Mouse (Mus musculus): Measurements from ENCODE around the gene Mesp1. TPM values are rescaled to one million over a fixed set of nuclear protein-coding genes. Genes with fewer than 3 reads are reported as not detected.

The Mesp1 gene
- polyA plus RNA-seq, 1 experiment from 2014 or later = not detected

- Histone ChIP-seq H3K4me2 (ENCODE audit: low read depth, low read length) (no peak overlapping the region), H3K4me3 (ENCODE audit: low read depth, low read length) (no peak overlapping the region), H3K36me3 (replicated peaks; ENCODE audit: insufficient read depth, low read length) (peaks cover 12% of the 10 kb centered on the region; the same call in 1 of the 2 replicates), H3K4me1 (ENCODE audit: insufficient read depth) (no peaks in the 10 kb centered on the region), H3K9me3 (ENCODE audit: low read length) (no peaks in the 10 kb centered on the region; the same call in 1 of the 2 replicates), H3K27me3 (ENCODE audit: insufficient read depth, low read length) (no peaks in the 10 kb centered on the region), H3K9ac (replicated peaks) (no peak overlapping the region), H3K27ac (ENCODE audit: low read depth) (no peak overlapping the region)
- DNase-seq = no peak
- WGBS (ENCODE audit: insufficient replicate concordance) = 72% methylated on average over 3 of the region's 3 CpGs
- TF ChIP-seq CTCF (IDR thresholded peaks at IDR 0.05; ENCODE audit: low read depth) (no peak), EP300 (IDR thresholded peaks at IDR 0.05; ENCODE audit: low read depth) (no peak)
- no peak for ATAC-seq
These were observed 34.8 kb upstream of the Mesp1 start for GRCm38 (mm10) chr7:79828341-79828740.

GRCm38 (mm10) chr7:79822092-79822695, 28.6 kb upstream of the Mesp1 start:
- peaks cover 12% of the 10 kb centered on the region; the same call in 1 of the 2 replicates for H3K36me3 ChIP-seq (replicated peaks; ENCODE audit: insufficient read depth, low read length)
- ATAC-seq = no peak

GRCm38 (mm10) chr7:79819996-79820395, 26.4 kb upstream of the Mesp1 start:
- no peak for DNase-seq
- H3K4me1 ChIP-seq (ENCODE audit: insufficient read depth) = no peaks in the 10 kb centered on the region
- 63% methylated on average over 11 of the region's 11 CpGs for WGBS (ENCODE audit: insufficient replicate concordance)
- H3K9me3 ChIP-seq (ENCODE audit: low read length) = no peaks in the 10 kb centered on the region; the same call in 1 of the 2 replicates
- peaks cover 6% of the 10 kb centered on the region; the same call in 1 of the 2 replicates for H3K36me3 ChIP-seq (replicated peaks; ENCODE audit: insufficient read depth, low read length)
- H3K27me3 ChIP-seq (ENCODE audit: insufficient read depth, low read length) = no peaks in the 10 kb centered on the region
- no peak overlapping the region for H3K4me2 ChIP-seq (ENCODE audit: low read depth, low read length)
- no peak for ATAC-seq
- no peak overlapping the region for H3K27ac ChIP-seq (ENCODE audit: low read depth)
- H3K9ac ChIP-seq (replicated peaks) = no peak overlapping the region
- no peak overlapping the region for H3K4me3 ChIP-seq (ENCODE audit: low read depth, low read length)
- no peak for TF ChIP-seq CTCF (IDR thresholded peaks at IDR 0.05; ENCODE audit: low read depth)
- no peak for TF ChIP-seq EP300 (IDR thresholded peaks at IDR 0.05; ENCODE audit: low read depth)

More at GRCm38 (mm10) chr7:79822092-79822695, 28.6 kb upstream of the Mesp1 start:
- H3K9ac ChIP-seq (replicated peaks) = no peak overlapping the region
- no peak overlapping the region for H3K4me2 ChIP-seq (ENCODE audit: low read depth, low read length)
- no peaks in the 10 kb centered on the region for H3K4me1 ChIP-seq (ENCODE audit: insufficient read depth)
- no peaks in the 10 kb centered on the region; the same call in 1 of the 2 replicates for H3K9me3 ChIP-seq (ENCODE audit: low read length)
- DNase-seq = no peak
- no peak overlapping the region for H3K27ac ChIP-seq (ENCODE audit: low read depth)
- WGBS (ENCODE audit: insufficient replicate concordance) = 61% methylated on average over 12 of the region's 12 CpGs
- no peak overlapping the region for H3K4me3 ChIP-seq (ENCODE audit: low read depth, low read length)
- TF ChIP-seq EP300 (IDR thresholded peaks at IDR 0.05; ENCODE audit: low read depth) = no peak
- TF ChIP-seq CTCF (IDR thresholded peaks at IDR 0.05; ENCODE audit: low read depth) = no peak
- no peaks in the 10 kb centered on the region for H3K27me3 ChIP-seq (ENCODE audit: insufficient read depth, low read length)

- ATAC-seq (no peak), DNase-seq (no peak)
- H3K9me3 ChIP-seq (ENCODE audit: low read length) = no peaks in the 10 kb centered on the region; the same call in 1 of the 2 replicates
- H3K36me3 ChIP-seq (replicated peaks; ENCODE audit: insufficient read depth, low read length) = 0 out of 2 replicates have a peak, but pooled peaks cover 2% of the 10 kb centered on the region
- H3K4me1 ChIP-seq (ENCODE audit: insufficient read depth) = no peaks in the 10 kb centered on the region
- TF ChIP-seq EP300 (IDR thresholded peaks at IDR 0.05; ENCODE audit: low read depth) = no peak
- no peak for TF ChIP-seq CTCF (IDR thresholded peaks at IDR 0.05; ENCODE audit: low read depth)
- H3K4me2 ChIP-seq (ENCODE audit: low read depth, low read length) = no peak overlapping the region
- 22% methylated on average over 4 of the region's 4 CpGs for WGBS (ENCODE audit: insufficient replicate concordance)
- H3K9ac ChIP-seq (replicated peaks) = no peak overlapping the region
- H3K27me3 ChIP-seq (ENCODE audit: insufficient read depth, low read length) = no peaks in the 10 kb centered on the region
- H3K4me3 ChIP-seq (ENCODE audit: low read depth, low read length) = no peak overlapping the region
- no peak overlapping the region for H3K27ac ChIP-seq (ENCODE audit: low read depth)
These were observed 25.9 kb upstream of the Mesp1 start for GRCm38 (mm10) chr7:79819515-79819914.

- H3K9ac ChIP-seq (replicated peaks) = no peak overlapping the region
- ATAC-seq = no peak
- WGBS (ENCODE audit: insufficient replicate concordance) = 22% methylated on average over 6 of the region's 6 CpGs
These were observed 24.7 kb upstream of the Mesp1 start for GRCm38 (mm10) chr7:79818321-79818720.

GRCm38 (mm10) chr7:79813409-79813808, 19.8 kb upstream of the Mesp1 start:
- H3K27me3 ChIP-seq (ENCODE audit: insufficient read depth, low read length) = peaks cover 17% of the 10 kb centered on the region
- DNase-seq (no peak), ATAC-seq (no peak)
- WGBS (ENCODE audit: insufficient replicate concordance) = 63% methylated on average over 1 of the region's 1 CpGs
- H3K4me2 ChIP-seq (ENCODE audit: low read depth, low read length) = no peak overlapping the region
- H3K4me3 ChIP-seq (ENCODE audit: low read depth, low read length) = no peak overlapping the region
- H3K4me1 ChIP-seq (ENCODE audit: insufficient read depth) = peaks cover 3% of the 10 kb centered on the region
- TF ChIP-seq CTCF (IDR thresholded peaks at IDR 0.05; ENCODE audit: low read depth) = no peak
- no peak for TF ChIP-seq EP300 (IDR thresholded peaks at IDR 0.05; ENCODE audit: low read depth)
- H3K27ac ChIP-seq (ENCODE audit: low read depth) = no peak overlapping the region
- no peaks in the 10 kb centered on the region for H3K9me3 ChIP-seq (ENCODE audit: low read length)
- no peaks in the 10 kb centered on the region for H3K36me3 ChIP-seq (replicated peaks; ENCODE audit: insufficient read depth, low read length)
- no peak overlapping the region for H3K9ac ChIP-seq (replicated peaks)

More at GRCm38 (mm10) chr7:79818321-79818720, 24.7 kb upstream of the Mesp1 start:
- no peaks in the 10 kb centered on the region for H3K27me3 ChIP-seq (ENCODE audit: insufficient read depth, low read length)
- DNase-seq = no peak
- no peak overlapping the region for H3K4me3 ChIP-seq (ENCODE audit: low read depth, low read length)
- H3K4me2 ChIP-seq (ENCODE audit: low read depth, low read length) = no peak overlapping the region
- no peak for TF ChIP-seq EP300 (IDR thresholded peaks at IDR 0.05; ENCODE audit: low read depth)
- no peak for TF ChIP-seq CTCF (IDR thresholded peaks at IDR 0.05; ENCODE audit: low read depth)
- no peak overlapping the region for H3K27ac ChIP-seq (ENCODE audit: low read depth)
- H3K36me3 ChIP-seq (replicated peaks; ENCODE audit: insufficient read depth, low read length) = no peaks in the 10 kb centered on the region
- no peaks in the 10 kb centered on the region for H3K9me3 ChIP-seq (ENCODE audit: low read length)
- H3K4me1 ChIP-seq (ENCODE audit: insufficient read depth) = no peaks in the 10 kb centered on the region
